Mouse (Mus musculus): ENCODE measurements around the gene Cldn15. TPM values are rescaled to one million over a fixed set of nuclear protein-coding genes. Genes with fewer than 3 reads are reported as not detected.
A peak's percentile ranks its signal among the peaks of the same experiment; 100 is the strongest.
"Not testable (repeated sequence)": the region's sequence is repeated elsewhere in the genome, so short reads cannot be mapped to it uniquely, and the experiment has no call there.

Cldn15 gene
- total RNA-seq, 2 experiments from 2014 or later: 57.8 to 84.0 TPM

GRCm38 (mm10) chr5:136947874-136948273 lies 18.5 kb upstream of the Cldn15 start:
- ATAC-seq (replicated peaks; ENCODE audit: poor library complexity, severe bottlenecking): no peak

- ATAC-seq (replicated peaks; ENCODE audit: poor library complexity, severe bottlenecking): not testable (repeated sequence)
These were observed 16.7 kb upstream of the Cldn15 start for GRCm38 (mm10) chr5:136949551-136950336.

- no peak for ATAC-seq (replicated peaks; ENCODE audit: poor library complexity, severe bottlenecking)
These were observed 15.9 kb upstream of the Cldn15 start for GRCm38 (mm10) chr5:136950521-136950920.

DNA sequence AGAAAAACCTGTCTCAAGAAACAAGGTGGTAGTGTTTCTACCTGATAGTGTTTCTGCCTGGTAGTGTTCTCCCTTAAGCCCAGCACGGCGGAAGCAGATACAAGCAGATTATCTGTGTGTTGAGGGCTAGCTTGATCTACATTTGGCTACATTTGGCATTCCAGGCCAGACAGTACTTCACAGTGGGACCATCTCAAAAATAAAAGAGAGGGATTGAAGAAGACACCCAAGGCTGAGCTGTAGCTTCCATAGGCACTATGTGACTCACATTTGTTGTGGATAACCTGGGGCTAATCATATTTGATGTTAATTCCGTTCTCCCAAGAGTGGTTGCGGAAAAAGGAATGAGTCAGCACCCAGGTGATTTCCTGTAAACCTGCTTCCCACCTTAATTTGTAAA lies 14.3 kb upstream of the Cldn15 start:
- ATAC-seq (replicated peaks; ENCODE audit: poor library complexity, severe bottlenecking): no peak

DNA sequence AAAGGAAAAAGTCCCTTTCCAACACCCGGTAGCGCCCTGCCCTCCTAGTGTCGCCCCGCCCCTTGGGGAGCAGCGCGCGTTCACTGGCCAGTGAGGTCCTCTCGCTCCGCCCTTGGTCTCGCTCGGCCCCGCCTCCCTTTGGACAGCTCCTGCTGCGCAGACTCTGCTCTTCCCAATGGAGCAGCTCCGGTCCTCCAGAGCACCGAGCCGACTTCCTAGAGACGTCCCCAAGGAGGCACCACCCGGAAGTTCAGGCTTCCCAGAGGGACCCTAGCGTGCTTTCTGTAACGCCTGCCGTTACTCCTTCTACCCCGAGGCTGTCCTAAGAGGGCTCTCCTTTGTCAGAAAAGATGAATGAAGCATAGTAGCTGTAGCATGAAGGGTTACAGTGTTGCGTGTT lies 13.4 kb upstream of the Cldn15 start, which contains the start of gene Fis1:
Gene Fis1, plus strand, starts transcription at position 261 of the 400 bp plus-strand sequence.
- ATAC-seq (replicated peaks; ENCODE audit: poor library complexity, severe bottlenecking): peak; percentile 95

DNA sequence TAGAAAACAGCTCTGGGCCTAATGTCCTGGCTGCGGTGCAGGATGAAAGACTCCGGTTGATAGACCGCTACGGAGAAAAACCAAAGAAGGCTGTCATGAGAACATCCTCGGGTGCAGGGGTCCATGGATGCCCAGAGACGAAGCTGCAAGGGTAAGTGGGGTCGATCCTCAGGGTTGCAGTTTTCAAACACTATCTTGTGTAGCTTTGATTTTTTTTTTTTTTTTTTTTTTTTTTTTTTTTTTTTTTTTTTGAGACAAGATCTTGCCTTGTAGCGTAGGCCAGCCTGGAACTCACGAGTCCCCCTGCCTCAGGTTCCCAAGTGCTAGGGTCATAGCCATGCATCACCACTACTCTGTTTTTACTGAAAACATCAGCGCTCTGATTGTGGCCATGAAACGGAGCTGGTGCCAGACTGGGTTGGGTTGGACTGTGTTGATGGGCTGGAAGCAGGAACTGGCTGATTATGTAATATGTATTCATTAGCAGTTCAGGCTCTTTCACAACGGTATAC lies 12.9 kb upstream of the Cldn15 start:
- peak; percentile 75 for ATAC-seq (replicated peaks; ENCODE audit: poor library complexity, severe bottlenecking)

DNA sequence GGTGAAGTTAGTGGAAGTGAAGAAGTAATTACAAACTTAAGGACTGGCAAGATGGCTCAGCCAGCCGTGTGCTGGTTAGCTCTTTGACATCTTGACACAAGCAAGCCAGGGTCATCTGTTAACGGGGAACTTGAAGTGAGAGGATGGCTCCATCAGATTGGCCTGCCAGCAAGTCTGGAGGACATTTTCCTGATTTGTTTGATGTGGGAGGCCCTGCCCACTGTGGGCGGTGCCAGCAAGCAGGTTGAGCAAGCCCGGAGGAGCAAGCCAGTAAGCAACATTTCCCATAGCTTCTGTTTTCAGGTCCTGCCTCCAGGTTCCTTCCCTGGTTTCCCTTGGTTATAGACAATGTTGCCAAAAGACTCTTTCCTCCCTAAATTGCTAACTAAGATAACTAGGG lies 10.8 kb upstream of the Cldn15 start:
- ATAC-seq (replicated peaks; ENCODE audit: poor library complexity, severe bottlenecking): no peak

DNA sequence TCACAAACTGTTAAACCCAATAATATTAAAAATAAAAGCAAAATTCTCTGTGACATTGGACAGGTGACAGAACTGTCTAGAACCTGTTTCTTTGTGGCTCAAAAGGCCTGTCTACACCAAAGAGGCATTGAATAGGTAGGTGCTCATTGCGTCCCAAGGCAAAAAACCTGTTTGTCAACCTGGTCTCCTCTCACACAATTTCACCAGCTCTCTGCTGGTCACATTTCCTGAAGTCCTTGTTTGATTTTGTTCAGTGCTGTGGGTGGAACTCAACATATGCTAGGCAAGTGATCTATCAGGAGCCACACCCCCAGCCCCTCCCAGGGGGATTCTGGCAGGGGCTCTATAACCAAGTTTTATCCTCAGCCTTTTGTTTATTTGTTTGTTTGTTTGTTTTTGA lies 9.2 kb upstream of the Cldn15 start:
- no peak for ATAC-seq (replicated peaks; ENCODE audit: poor library complexity, severe bottlenecking)

GRCm38 (mm10) chr5:136958991-136959605 lies 7.3 kb upstream of the Cldn15 start:
- ATAC-seq (replicated peaks; ENCODE audit: poor library complexity, severe bottlenecking): no peak

DNA sequence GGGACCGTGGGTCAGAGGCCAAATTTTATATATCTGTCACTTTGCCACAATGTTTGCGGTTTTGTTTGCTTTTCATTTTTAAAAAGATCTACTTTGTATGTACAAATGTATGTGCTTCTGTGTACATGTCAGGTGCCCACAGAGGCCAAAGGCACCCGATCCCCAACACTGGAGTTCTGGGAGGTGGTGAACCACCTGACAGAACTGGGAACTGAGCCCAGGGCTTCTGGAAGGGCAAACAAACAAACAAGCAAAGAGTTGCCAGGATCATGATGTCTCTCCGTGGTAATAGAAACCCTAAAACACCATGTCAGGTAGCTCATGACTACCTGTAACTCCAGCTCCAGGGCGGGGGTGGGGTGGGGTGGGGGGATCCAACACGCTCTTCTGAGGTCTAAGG lies 6.4 kb upstream of the Cldn15 start:
- no peak for ATAC-seq (replicated peaks; ENCODE audit: poor library complexity, severe bottlenecking)

DNA sequence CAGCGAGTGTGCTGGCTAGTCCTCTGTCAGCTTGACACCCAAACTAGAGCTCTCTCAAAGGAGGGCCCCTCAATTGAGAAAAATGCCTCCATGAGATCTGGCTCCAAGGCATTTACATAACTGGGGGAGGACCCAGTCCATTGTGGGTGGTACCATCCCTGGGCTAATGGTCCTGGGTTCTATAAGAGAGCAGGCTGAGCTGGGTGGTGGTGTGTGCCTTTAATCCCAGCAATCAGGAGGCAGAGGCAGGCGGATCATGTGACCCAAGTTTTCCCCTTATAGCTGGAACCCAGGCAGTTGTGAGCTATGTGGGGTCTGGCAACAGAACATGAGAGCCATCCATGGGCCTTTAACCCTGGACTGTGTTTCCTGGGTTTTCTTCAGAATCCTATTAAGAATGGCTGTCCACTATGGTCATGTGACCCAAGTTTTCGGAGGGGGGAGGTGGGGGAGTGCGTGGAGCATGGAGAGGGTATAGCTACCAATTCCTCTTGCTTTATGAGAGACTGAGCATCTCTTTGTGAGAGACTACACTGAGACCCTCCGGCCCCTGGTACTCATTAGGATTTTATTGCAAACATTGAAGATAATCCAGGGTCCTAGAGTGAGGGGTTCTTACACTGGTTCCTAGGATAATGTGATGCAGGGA lies 5.0 kb upstream of the Cldn15 start:
- peak; percentile 18; the same call in 1 of the 2 replicates for ATAC-seq (replicated peaks; ENCODE audit: poor library complexity, severe bottlenecking)

- ATAC-seq (replicated peaks; ENCODE audit: poor library complexity, severe bottlenecking): peak; percentile 90
These were observed 4.4 kb upstream of the Cldn15 start for GRCm38 (mm10) chr5:136961983-136962461.

DNA sequence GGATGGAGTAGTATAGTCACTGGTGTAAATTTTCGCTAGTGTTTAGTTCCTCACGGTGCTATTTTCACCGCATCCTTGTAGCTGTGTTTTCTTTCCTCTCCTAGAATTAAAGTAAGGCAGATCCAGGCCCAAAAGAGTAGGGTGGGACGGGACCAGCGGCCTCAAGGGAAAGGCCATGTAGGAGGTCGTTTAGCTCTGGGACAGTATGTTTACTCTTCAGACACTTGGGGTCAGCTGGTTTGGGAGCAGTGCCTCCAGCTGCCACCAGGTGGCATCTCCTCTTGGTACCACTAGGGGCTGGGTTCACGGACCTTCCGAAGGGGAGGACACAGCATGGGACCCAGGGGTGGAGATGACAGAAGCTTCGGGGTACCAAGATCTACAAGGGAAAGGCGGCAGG lies 3.9 kb upstream of the Cldn15 start:
- ATAC-seq (replicated peaks; ENCODE audit: poor library complexity, severe bottlenecking): peak; percentile 86

DNA sequence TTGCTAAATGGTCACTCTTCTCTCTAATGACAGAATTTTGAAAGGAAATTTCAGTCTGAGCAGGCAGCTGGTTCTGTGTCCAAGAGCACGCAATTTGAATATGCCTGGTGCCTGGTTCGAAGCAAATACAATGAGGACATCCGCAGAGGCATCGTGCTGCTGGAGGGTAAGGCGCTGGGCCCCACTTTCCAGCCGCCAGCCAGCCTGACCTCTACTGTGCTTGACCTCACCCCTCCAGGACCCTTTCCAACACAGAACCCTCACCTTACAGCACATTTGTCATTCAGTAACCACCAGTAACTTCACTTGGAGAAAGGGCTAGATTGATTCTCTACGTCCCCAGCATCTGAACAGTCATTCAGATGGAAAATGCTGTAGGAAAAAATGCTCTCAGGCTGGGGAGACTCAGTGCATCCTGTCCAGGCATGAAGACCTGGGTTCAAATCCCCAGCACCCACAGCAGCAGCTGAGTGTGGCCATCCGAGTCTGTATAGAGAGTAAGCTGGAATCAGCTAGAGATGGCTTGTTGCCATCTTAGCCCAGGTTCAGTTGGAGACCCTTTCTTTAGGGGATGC lies 3.4 kb upstream of the Cldn15 start:
- ATAC-seq (replicated peaks; ENCODE audit: poor library complexity, severe bottlenecking): no peak

- no peak for ATAC-seq (replicated peaks; ENCODE audit: poor library complexity, severe bottlenecking)
These were observed 1.2 kb upstream of the Cldn15 start for GRCm38 (mm10) chr5:136965210-136965609.

- no peak for ATAC-seq (replicated peaks; ENCODE audit: poor library complexity, severe bottlenecking)
These were observed 730 bp upstream of the Cldn15 start for GRCm38 (mm10) chr5:136965686-136966085.

DNA sequence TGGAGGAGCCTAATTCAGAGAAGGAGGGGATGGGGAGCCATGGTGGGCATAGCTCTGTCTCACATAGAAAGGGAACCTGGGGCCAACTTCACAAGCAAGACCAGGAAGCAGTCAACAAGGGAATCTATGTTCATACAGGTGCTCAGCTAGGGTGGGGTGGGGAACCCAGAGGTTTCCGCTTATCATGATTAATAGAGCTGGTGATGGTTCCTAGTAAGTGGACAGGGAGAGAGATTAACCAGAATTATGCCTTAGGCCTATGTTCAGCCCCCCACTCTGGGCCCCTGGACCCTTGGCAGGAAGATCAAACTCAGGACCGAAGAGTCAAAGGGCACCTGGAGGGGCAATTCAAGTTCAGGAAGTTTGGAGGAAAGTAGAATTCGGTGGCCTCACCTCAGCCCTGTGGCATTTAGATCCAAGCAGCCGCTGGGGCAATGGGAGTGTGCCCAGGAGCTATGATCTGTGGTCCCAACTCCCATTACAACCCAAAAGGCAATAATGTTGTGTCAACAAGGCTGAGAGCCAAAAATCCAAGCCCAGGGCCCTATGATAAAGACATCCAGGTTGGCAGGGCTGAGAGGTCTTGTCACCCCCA lies 542 bp downstream of the Cldn15 start:
- no peak for ATAC-seq (replicated peaks; ENCODE audit: poor library complexity, severe bottlenecking)

GRCm38 (mm10) chr5:136967592-136967991 lies 1.2 kb downstream of the Cldn15 start:
- ATAC-seq (replicated peaks; ENCODE audit: poor library complexity, severe bottlenecking): no peak

DNA sequence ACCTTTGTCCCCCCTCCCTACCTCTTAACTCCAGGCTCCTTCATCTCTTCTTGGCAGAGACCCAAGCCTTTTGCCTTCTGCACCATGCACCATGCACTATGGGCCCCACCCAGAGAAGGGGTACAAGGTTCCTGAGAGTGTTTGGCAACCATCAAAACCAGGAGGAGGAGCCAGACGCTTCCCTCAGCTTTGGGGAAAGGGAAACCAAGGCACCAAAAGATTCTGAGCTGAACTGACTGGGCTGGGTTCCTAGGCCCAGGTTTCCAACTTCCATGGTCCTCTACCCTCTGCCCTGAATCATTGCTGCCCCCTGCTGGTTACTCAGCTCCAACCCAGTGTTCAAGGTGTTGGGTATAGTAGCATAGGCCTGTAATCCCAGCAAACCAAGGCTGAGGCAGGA lies 4.3 kb downstream of the Cldn15 start:
- peak; percentile 58; the same call in 1 of the 2 replicates for ATAC-seq (replicated peaks; ENCODE audit: poor library complexity, severe bottlenecking)

GRCm38 (mm10) chr5:136973670-136974069 lies 7.3 kb downstream of the Cldn15 start:
- ATAC-seq (replicated peaks; ENCODE audit: poor library complexity, severe bottlenecking): peak; percentile 68

Measured in granulocyte monocyte progenitor cell, adult 5-6 weeks (primary cell).